Mouse (Mus musculus): ENCODE data around the gene Tbx15.

The Tbx15 gene

DNA sequence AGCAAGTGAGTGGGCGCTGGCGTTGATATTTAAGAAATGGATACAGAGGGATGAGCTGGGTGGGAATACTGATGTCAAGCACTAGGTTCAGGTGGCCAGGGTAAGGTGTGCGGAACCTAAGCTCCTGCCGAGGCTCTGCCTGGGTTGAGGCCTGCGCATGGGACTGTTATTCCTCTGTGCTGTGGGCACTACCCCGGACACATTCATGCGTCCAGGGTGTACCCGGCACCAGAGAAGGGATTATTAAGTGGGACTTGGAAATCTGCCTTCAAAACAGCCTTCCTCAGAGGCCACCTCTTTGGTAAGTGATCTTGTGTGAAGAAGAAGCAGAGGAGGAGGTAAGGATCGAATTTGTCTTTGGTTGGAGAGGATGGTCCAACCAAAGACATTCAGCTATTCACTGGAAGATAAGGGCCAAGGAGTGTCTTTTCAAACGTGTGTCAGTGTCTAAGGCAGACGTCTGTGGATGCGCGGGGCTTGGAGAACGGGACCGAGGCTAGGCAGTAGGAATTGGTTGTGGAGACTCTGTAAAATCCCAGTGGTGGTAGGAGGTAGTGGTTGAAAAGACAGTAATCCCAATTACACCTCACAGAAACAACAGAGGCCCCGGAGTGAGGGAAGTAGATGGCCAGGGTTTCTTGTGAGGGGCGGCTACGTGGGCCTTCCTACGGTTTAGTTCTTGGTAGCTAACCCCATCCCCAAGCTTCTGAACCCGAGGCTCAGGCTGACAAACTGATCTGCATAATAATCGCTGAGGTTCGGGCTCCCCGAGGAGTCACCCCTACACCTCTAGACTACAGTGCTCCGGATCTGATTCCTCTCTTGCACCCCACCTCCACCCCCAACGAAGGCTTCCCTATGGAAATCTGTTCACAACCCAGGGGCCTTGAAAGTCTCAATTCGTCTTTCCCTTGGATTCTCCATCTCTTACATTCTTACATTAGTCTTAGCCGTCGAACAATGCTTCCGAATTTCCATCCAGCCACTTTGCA, 17.7 kb downstream of the Tbx15 start:
- Histone ChIP-seq H3K27me3 (ENCODE audit: insufficient read depth, low read length) (peaks cover 85% of the 10 kb centered on the region), H3K4me1 (replicated peaks; ENCODE audit: low read depth, low read length) (peaks cover 47% of the 10 kb centered on the region), H3K4me3 (replicated peaks; ENCODE audit: low read length) (no peak overlapping the region), H3K36me3 (ENCODE audit: insufficient read depth, low read length) (no peaks in the 10 kb centered on the region), H3K9me3 (ENCODE audit: low read length) (no peaks in the 10 kb centered on the region)
- TF ChIP-seq NANOG (IDR thresholded peaks at IDR 0.05; ENCODE audit: borderline replicate concordance, low read length) (no peak), POU5F1 (IDR thresholded peaks at IDR 0.05; ENCODE audit: borderline replicate concordance, low read length) (peak; percentile 57; the same call in 1 of the 2 replicates)

DNA sequence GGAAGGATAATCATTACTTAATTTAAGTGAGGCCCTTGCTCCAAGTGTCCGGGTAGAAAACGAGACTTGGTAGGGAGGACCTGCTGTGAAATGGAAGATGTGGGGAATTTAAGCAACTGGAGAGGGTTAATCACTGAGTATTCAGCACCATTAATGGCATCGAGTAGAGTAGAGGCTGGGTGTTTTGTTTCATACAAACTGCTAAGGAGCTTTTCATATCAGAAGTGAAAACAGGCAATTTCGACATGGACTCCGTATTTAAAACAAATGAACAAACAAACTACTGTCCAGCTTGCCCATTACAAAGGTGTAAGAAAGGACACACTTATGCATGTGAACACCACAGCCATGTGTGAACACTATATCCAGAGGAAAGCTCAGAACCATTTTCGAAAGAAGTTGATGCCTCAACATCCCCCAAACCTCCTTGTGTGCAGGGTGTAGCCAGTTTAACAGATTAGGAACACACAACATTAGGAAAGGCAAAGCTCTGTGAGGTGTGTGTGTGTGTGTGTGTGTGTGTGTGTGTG, 19.6 kb downstream of the Tbx15 start:
- peaks cover 42% of the 10 kb centered on the region for H3K4me1 ChIP-seq (replicated peaks; ENCODE audit: low read depth, low read length)
- TF ChIP-seq NANOG (IDR thresholded peaks at IDR 0.05; ENCODE audit: borderline replicate concordance, low read length) = no peak
- no peak for TF ChIP-seq POU5F1 (IDR thresholded peaks at IDR 0.05; ENCODE audit: borderline replicate concordance, low read length)
- no peak for TF ChIP-seq CTCF (conservative IDR thresholded peaks at IDR 0.05; ENCODE audit: low read length)
- no peaks in the 10 kb centered on the region for H3K36me3 ChIP-seq (ENCODE audit: insufficient read depth, low read length)
- no peaks in the 10 kb centered on the region for H3K9me3 ChIP-seq (ENCODE audit: low read length)
- no peak overlapping the region for H3K4me3 ChIP-seq (replicated peaks; ENCODE audit: low read length)
- H3K27me3 ChIP-seq (ENCODE audit: insufficient read depth, low read length) = peaks cover 67% of the 10 kb centered on the region

DNA sequence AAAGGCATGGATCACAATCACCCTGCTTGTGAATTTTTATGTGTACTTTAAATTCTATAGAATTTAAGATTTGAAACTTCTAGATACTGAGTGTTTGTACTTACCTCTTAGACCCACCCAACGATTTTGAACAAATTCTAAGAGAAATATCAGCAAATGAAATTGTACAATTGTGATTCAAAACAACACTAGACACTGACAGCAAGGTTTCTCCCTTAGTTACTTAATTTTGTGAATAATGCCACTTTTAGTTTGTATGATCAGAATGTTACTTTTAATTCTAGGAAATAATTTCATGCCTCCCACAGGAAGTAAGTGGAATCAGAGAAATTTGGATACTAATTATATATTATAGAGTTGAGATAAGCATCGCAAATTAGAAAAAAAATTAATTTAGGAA, 20.2 kb downstream of the Tbx15 start:
- Histone ChIP-seq H3K4me1 (replicated peaks; ENCODE audit: low read depth, low read length) (peaks cover 42% of the 10 kb centered on the region), H3K4me3 (replicated peaks; ENCODE audit: low read length) (no peak overlapping the region), H3K36me3 (ENCODE audit: insufficient read depth, low read length) (no peaks in the 10 kb centered on the region), H3K9me3 (ENCODE audit: low read length) (no peaks in the 10 kb centered on the region), H3K27me3 (ENCODE audit: insufficient read depth, low read length) (peaks cover 61% of the 10 kb centered on the region)
- no peak for TF ChIP-seq NANOG (IDR thresholded peaks at IDR 0.05; ENCODE audit: borderline replicate concordance, low read length)

DNA sequence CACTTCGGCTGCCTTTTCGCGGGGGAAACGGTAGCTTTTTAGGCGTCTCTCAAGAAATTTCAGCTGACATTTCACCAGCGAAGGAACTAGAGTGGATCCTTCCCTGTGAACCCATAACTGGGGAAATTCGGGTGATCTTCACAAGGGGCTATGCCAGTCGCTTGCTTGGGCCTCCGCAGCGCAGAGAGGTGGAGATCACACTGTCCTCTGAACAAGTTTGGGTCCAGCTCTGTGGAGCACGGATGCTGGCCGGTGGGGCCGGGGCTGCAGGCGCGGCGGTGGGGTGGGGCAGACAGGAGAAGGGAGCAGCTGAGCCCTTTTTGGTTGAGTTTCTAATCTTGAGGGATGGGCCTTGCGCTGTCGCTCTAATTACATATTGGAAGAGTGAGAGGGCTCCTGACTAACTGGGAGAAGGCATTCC, 21.2 kb downstream of the Tbx15 start:
- TF ChIP-seq NANOG (IDR thresholded peaks at IDR 0.05; ENCODE audit: borderline replicate concordance, low read length) (no peak), POU5F1 (IDR thresholded peaks at IDR 0.05; ENCODE audit: borderline replicate concordance, low read length) (no peak), CTCF (conservative IDR thresholded peaks at IDR 0.05; ENCODE audit: low read length) (no peak)
- Histone ChIP-seq H3K4me3 (replicated peaks; ENCODE audit: low read length) (peak overlapping the region; percentile 32; the same call in 1 of the 2 replicates), H3K27me3 (ENCODE audit: insufficient read depth, low read length) (peaks cover 58% of the 10 kb centered on the region), H3K9me3 (ENCODE audit: low read length) (no peaks in the 10 kb centered on the region), H3K4me1 (replicated peaks; ENCODE audit: low read depth, low read length) (peaks cover 39% of the 10 kb centered on the region), H3K36me3 (ENCODE audit: insufficient read depth, low read length) (no peaks in the 10 kb centered on the region)

DNA sequence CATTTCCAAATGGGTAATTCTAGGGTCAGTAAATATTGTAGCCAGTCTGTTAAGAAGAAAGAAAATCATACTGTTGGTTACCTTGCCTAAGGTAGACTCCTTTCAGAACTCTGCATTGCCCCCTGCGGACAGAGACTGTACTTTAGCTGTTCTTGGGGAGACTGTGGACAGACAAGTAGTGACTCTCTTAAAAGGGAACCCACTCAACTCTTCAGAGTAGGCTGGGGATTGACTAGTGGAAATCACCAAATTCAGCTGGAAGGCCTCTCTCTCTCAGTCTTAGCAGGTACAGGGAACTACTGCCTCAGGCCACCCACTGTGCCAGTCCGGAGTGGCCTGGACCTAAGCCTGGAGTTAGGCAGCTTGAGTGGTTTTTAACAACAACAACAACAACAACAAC, 21.8 kb downstream of the Tbx15 start:
- TF ChIP-seq POU5F1 (IDR thresholded peaks at IDR 0.05; ENCODE audit: borderline replicate concordance, low read length) (no peak), NANOG (IDR thresholded peaks at IDR 0.05; ENCODE audit: borderline replicate concordance, low read length) (no peak), CTCF (conservative IDR thresholded peaks at IDR 0.05; ENCODE audit: low read length) (no peak)
- Histone ChIP-seq H3K9me3 (ENCODE audit: low read length) (no peaks in the 10 kb centered on the region), H3K4me1 (replicated peaks; ENCODE audit: low read depth, low read length) (peaks cover 33% of the 10 kb centered on the region), H3K36me3 (ENCODE audit: insufficient read depth, low read length) (no peaks in the 10 kb centered on the region), H3K4me3 (replicated peaks; ENCODE audit: low read length) (no peak overlapping the region), H3K27me3 (ENCODE audit: insufficient read depth, low read length) (peaks cover 56% of the 10 kb centered on the region)

DNA sequence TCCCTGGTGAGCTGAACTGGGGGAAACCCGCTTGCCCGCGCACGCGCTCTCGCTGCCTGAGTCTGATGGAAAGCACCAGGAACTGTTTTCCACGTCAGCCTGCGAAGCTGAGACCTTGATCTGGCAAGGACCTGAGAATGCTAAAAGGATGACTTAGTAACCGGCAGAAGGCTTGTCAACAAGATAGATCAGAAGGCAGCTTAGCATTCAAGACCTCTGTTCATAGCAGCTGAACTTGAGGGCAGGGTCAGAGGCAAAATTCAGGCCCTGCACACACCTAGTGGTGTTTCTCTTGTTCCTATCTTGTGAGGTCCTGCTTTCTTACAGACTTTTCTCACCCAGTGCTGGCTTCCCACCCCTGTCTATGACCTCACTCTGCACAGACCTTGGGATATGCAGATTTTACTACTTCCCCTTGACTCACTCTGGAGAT, 23.3 kb downstream of the Tbx15 start:
- no peak for TF ChIP-seq CTCF (conservative IDR thresholded peaks at IDR 0.05; ENCODE audit: low read length)
- TF ChIP-seq NANOG (IDR thresholded peaks at IDR 0.05; ENCODE audit: borderline replicate concordance, low read length) = no peak
- no peak for TF ChIP-seq POU5F1 (IDR thresholded peaks at IDR 0.05; ENCODE audit: borderline replicate concordance, low read length)
- Histone ChIP-seq H3K4me3 (replicated peaks; ENCODE audit: low read length) (no peak overlapping the region), H3K9me3 (ENCODE audit: low read length) (no peaks in the 10 kb centered on the region), H3K36me3 (ENCODE audit: insufficient read depth, low read length) (no peaks in the 10 kb centered on the region), H3K27me3 (ENCODE audit: insufficient read depth, low read length) (peaks cover 48% of the 10 kb centered on the region), H3K4me1 (replicated peaks; ENCODE audit: low read depth, low read length) (peaks cover 18% of the 10 kb centered on the region)

DNA sequence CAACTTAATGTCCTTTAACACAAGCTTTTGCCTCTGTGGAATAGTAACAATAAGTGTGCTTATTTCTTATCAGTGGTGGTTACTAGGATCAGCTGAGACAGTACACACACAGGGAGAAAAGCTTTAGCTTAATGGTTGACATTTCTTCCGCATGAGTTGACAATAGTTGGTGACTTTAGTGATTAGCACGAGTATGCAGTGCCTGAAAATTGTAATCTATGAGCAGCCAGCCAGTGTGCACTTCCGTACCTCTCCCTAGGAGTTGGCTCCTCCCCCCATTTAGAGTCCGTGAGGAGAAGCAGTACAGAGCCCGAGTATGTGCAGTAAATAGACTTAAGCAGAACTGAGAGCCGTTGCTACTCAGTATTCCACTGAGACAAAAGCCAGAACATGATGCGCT, 24.5 kb downstream of the Tbx15 start:
- TF ChIP-seq POU5F1 (IDR thresholded peaks at IDR 0.05; ENCODE audit: borderline replicate concordance, low read length) (no peak), CTCF (conservative IDR thresholded peaks at IDR 0.05; ENCODE audit: low read length) (no peak), NANOG (IDR thresholded peaks at IDR 0.05; ENCODE audit: borderline replicate concordance, low read length) (no peak)
- Histone ChIP-seq H3K36me3 (ENCODE audit: insufficient read depth, low read length) (no peaks in the 10 kb centered on the region), H3K4me1 (replicated peaks; ENCODE audit: low read depth, low read length) (peaks cover 18% of the 10 kb centered on the region), H3K9me3 (ENCODE audit: low read length) (no peaks in the 10 kb centered on the region), H3K4me3 (replicated peaks; ENCODE audit: low read length) (no peak overlapping the region), H3K27me3 (ENCODE audit: insufficient read depth, low read length) (peaks cover 40% of the 10 kb centered on the region)

DNA sequence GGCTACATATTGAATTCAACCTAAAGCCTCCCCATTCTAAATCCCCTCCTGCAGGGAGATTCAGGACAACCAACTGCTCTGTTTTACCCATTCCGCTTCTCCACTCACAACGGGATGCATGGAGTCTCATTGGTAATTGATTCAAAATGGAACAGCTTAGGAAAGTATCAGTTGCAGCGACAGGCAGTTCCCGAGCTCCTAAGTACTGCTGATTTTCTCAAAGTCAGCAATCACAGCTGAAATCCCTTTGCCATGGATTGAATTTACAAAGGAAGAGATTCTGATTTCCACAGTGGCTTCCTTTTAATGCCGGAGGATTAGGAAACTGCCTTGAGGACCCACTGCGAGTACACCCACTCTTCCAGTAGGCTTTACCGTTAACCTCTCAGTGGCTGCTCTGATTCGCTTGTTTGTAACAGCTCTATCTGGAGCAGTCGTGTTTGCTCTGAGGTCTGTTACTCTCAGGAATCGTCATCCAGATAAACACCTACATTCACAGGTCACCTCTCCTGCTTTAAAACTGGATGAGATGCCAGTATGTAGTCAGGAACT, 26.6 kb downstream of the Tbx15 start:
- H3K4me1 ChIP-seq (replicated peaks; ENCODE audit: low read depth, low read length) = peaks cover 9% of the 10 kb centered on the region
- TF ChIP-seq NANOG (IDR thresholded peaks at IDR 0.05; ENCODE audit: borderline replicate concordance, low read length) = no peak
- TF ChIP-seq POU5F1 (IDR thresholded peaks at IDR 0.05; ENCODE audit: borderline replicate concordance, low read length) = no peak
- TF ChIP-seq CTCF (conservative IDR thresholded peaks at IDR 0.05; ENCODE audit: low read length) = no peak
- H3K4me3 ChIP-seq (replicated peaks; ENCODE audit: low read length) = no peak overlapping the region
- H3K27me3 ChIP-seq (ENCODE audit: insufficient read depth, low read length) = peaks cover 23% of the 10 kb centered on the region
- H3K9me3 ChIP-seq (ENCODE audit: low read length) = no peaks in the 10 kb centered on the region
- no peaks in the 10 kb centered on the region for H3K36me3 ChIP-seq (ENCODE audit: insufficient read depth, low read length)
